Mouse (Mus musculus) small intestine, adult 2 months (tissue): ENCODE measurements around the gene Vmn2r80.

ENCODE experiments used
- CTCF ChIP-seq: fragments of 200-500 bp; IDR thresholded peaks from 2 replicates; pipeline ENCODE4 v1.5.1; 2012; ENCODE audit warnings: low read depth, mild to moderate bottlenecking, control low read depth, inconsistent platforms, low read length, moderate library complexity, mixed read lengths; ENCODE audit not compliant: insufficient replicate concordance, insufficient read length; ENCODE audit errors: extremely low read depth
- POLR2A ChIP-seq: fragments of 200-500 bp; IDR thresholded peaks from 2 replicates; pipeline ENCODE4 v1.6.1; 2012; ENCODE audit warnings: low read depth, mild to moderate bottlenecking, control low read depth, inconsistent platforms, low read length, moderate library complexity

DNA sequence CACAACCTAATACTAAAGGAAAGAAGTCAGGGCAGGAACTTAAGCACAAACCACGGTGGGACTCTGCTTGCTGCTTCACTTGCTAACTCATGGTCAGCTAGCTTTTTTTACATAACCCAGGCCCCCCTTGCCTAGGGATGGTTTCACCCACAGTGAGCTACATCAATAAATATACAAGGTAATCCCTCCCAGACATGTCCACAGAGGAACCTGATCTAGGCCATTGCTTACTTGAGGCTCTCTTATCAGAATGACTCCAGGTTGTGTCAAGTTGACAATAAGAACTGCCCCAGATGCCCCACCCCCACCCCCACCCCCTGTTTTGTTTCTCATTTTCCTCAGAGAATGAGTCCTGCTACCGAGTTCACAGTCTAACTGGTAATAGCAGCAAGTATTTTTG is 41.0 kb upstream of the Vmn2r80 start:
- TF ChIP-seq CTCF, result no peak
- no peak for TF ChIP-seq POLR2A
